Mouse (Mus musculus) CH12.LX (cell line): ENCODE data around the gene Tspan9. TPM values are rescaled to one million over a fixed set of nuclear protein-coding genes. Genes with fewer than 3 reads are reported as not detected.

Experiments
- DNase-seq: peaks from one replicate; pipeline ENCODE4 v3.0.0-alpha.2; 2013; ENCODE audit errors: extremely low read depth
- H3K27ac ChIP-seq: 2 replicates; pipeline ENCODE4 v1.5.1; 2012; ENCODE audit warnings: low read depth, mild to moderate bottlenecking, control low read depth, moderate library complexity; ENCODE audit not compliant: insufficient read depth
- H3K27me3 ChIP-seq: replicated peaks from 2 replicates; pipeline ENCODE3; 2012; ENCODE audit warnings: inconsistent platforms
- H3K36me3 ChIP-seq, 2 experiments: replicated peaks in 1 of 2; 2 replicates each; pipeline versions ENCODE3 to v1.6.1; 2012; ENCODE audit warnings: inconsistent platforms in 1 of 2, low read length in 1 of 2, mild to moderate bottlenecking in 1 of 2, mixed read lengths in 1 of 2, moderate library complexity in 1 of 2; ENCODE audit not compliant: control insufficient read depth in 1 of 2, insufficient read depth in 1 of 2
- H3K4me1 ChIP-seq, 2 experiments: 2 replicates each; pipeline ENCODE4 v1.6.1; 2012; ENCODE audit warnings: inconsistent platforms in 1 of 2, moderate library complexity in 1 of 2; ENCODE audit not compliant: insufficient read depth in 2 of 2, control insufficient read depth in 1 of 2
- H3K4me2 ChIP-seq: 2 replicates; pipeline ENCODE4 v1.6.1; 2012; ENCODE audit warnings: low read depth, mild to moderate bottlenecking, control low read depth; ENCODE audit not compliant: poor library complexity, insufficient read depth, severe bottlenecking
- H3K4me3 ChIP-seq, 3 experiments: fragments of 150-350 bp in 1 of 3; sonication (generic) in 1 of 3; replicated peaks in 1 of 3; 2 replicates each; pipeline versions ENCODE3 to v1.5.1; 2011 to 2012; ENCODE audit warnings: low read depth in 2 of 3, low read length in 2 of 3, mild to moderate bottlenecking in 2 of 3, moderate library complexity in 2 of 3, control low read depth in 1 of 3, improper control_type of control experiment in 1 of 3, inconsistent platforms in 1 of 3, mixed read lengths in 1 of 3; ENCODE audit not compliant: poor library complexity in 1 of 3
- H3K79me2 ChIP-seq: replicated peaks from 2 replicates; pipeline ENCODE4 v1.6.1; 2012; ENCODE audit warnings: mild to moderate bottlenecking, moderate library complexity; ENCODE audit not compliant: control insufficient read depth, poor library complexity, insufficient read depth, severe bottlenecking; ENCODE audit errors: extremely low read depth
- H3K9ac ChIP-seq: 2 replicates; pipeline ENCODE4 v1.6.1; 2012; ENCODE audit warnings: low read depth, mild to moderate bottlenecking, control low read depth, moderate library complexity; ENCODE audit not compliant: insufficient read depth
- H3K9me3 ChIP-seq: replicated peaks from 2 replicates; pipeline ENCODE3; 2012; ENCODE audit warnings: low read length, inconsistent platforms, mixed read lengths
- CHD1 ChIP-seq: IDR thresholded peaks from 2 replicates; pipeline ENCODE4 v1.6.1; 2012; ENCODE audit warnings: low read depth, low read length, improper control_type of control experiment, inconsistent platforms
- CTCF ChIP-seq, 2 experiments: IDR thresholded peaks in 1 of 2; conservative IDR thresholded peaks in 1 of 2; 2 replicates each; pipeline ENCODE4 v1.5.1; 2011 to 2012; ENCODE audit warnings: low read depth in 2 of 2, low read length in 2 of 2, improper control_type of control experiment in 1 of 2, inconsistent platforms in 1 of 2, mild to moderate bottlenecking in 1 of 2, moderate library complexity in 1 of 2
- ELF1 ChIP-seq: IDR thresholded peaks from 2 replicates; pipeline ENCODE4 v1.6.1; 2014; ENCODE audit warnings: low read depth, mild to moderate bottlenecking, inconsistent platforms, low read length, improper control_type of control experiment
- EP300 ChIP-seq: IDR thresholded peaks from 2 replicates; pipeline ENCODE4 v1.6.1; 2011; ENCODE audit warnings: low read length, improper control_type of control experiment
- ETS1 ChIP-seq: conservative IDR thresholded peaks from 2 replicates; pipeline ENCODE4 v1.6.1; 2012; ENCODE audit warnings: low read depth, mild to moderate bottlenecking, inconsistent platforms, low read length, improper control_type of control experiment, moderate library complexity
- KAT2A ChIP-seq: IDR thresholded peaks from 2 replicates; pipeline ENCODE4 v1.6.1; 2012; ENCODE audit warnings: low read length, improper control_type of control experiment, inconsistent platforms; ENCODE audit not compliant: insufficient replicate concordance
- MAFK ChIP-seq: IDR thresholded peaks from 2 replicates; pipeline ENCODE4 v1.6.1; 2011; ENCODE audit warnings: low read length, improper control_type of control experiment; ENCODE audit not compliant: insufficient replicate concordance
- MAX ChIP-seq: IDR thresholded peaks from 2 replicates; pipeline ENCODE4 v1.6.1; 2011; ENCODE audit warnings: low read length, improper control_type of control experiment
- MAZ ChIP-seq: IDR thresholded peaks from 2 replicates; pipeline ENCODE4 v1.6.1; 2012; ENCODE audit warnings: low read depth, mild to moderate bottlenecking, inconsistent platforms, low read length, improper control_type of control experiment, moderate library complexity
- MEF2A ChIP-seq: IDR thresholded peaks from 2 replicates; pipeline ENCODE4 v1.6.1; 2014; ENCODE audit warnings: low read depth, mild to moderate bottlenecking, inconsistent platforms, low read length, improper control_type of control experiment, borderline replicate concordance
- MXI1 ChIP-seq: IDR thresholded peaks from 2 replicates; pipeline ENCODE4 v1.6.1; 2011; ENCODE audit warnings: mild to moderate bottlenecking, low read depth, low read length, improper control_type of control experiment
- NELFE ChIP-seq: IDR thresholded peaks from 2 replicates; pipeline ENCODE4 v1.6.1; 2011; ENCODE audit warnings: low read depth, low read length, improper control_type of control experiment
- POLR2A ChIP-seq: IDR thresholded peaks from 2 replicates; pipeline ENCODE4 v1.6.1; 2011; ENCODE audit warnings: low read depth, mild to moderate bottlenecking, improper control_type of control experiment, low read length
- POLR2AphosphoS2 ChIP-seq: IDR thresholded peaks from 2 replicates; pipeline ENCODE4 v1.6.1; 2011; ENCODE audit warnings: low read depth, low read length, improper control_type of control experiment
- SIN3A ChIP-seq: IDR thresholded peaks from 2 replicates; pipeline ENCODE4 v1.6.1; 2012; ENCODE audit warnings: low read length, improper control_type of control experiment, inconsistent platforms
- UBTF ChIP-seq: IDR thresholded peaks from 2 replicates; pipeline ENCODE4 v1.6.1; 2012; ENCODE audit warnings: low read depth, mild to moderate bottlenecking, inconsistent platforms, low read length, improper control_type of control experiment, moderate library complexity
- USF1 ChIP-seq: IDR thresholded peaks from 2 replicates; pipeline ENCODE4 v1.6.1; 2014; ENCODE audit warnings: low read depth, mild to moderate bottlenecking, inconsistent platforms, low read length, improper control_type of control experiment
- ZC3H11A ChIP-seq: IDR thresholded peaks from 2 replicates; pipeline ENCODE4 v1.6.1; 2012; ENCODE audit warnings: low read depth, mild to moderate bottlenecking, inconsistent platforms, low read length, improper control_type of control experiment
- ZKSCAN1 ChIP-seq: IDR thresholded peaks from 2 replicates; pipeline ENCODE4 v1.6.1; 2012; ENCODE audit warnings: low read depth, inconsistent platforms, low read length, improper control_type of control experiment, borderline replicate concordance
- ZMIZ1 ChIP-seq: IDR thresholded peaks from 2 replicates; pipeline ENCODE4 v1.6.1; 2012; ENCODE audit warnings: low read depth, mild to moderate bottlenecking, inconsistent platforms, low read length, improper control_type of control experiment
- ZNF384 ChIP-seq: IDR thresholded peaks from 2 replicates; pipeline ENCODE4 v1.6.1; 2012; ENCODE audit warnings: low read depth, low read length, improper control_type of control experiment, inconsistent platforms
- dilution Hi-C: fragments of 300-500 bp; cut with MboI; formaldehyde crosslinking; loops from 2 replicates; pipeline ENCODE4 v1.14.3; 2020; ENCODE audit warnings: low sequenced_read_pairs; ENCODE audit not compliant: extremely low pct_unique_long_range_greater_than_20kb, extremely low pct_ligation_motif_present
- in situ Hi-C: fragments of 300-500 bp; cut with MboI; formaldehyde crosslinking; loops from 3 replicates; pipeline ENCODE4 v1.14.3; 2019; ENCODE audit warnings: low sequenced_read_pairs, low pct_ligation_motif_present, low pct_unique_long_range_greater_than_20kb, mixed read lengths
- polyA plus RNA-seq: library from polyadenylated mRNA; unstranded; fragments of >175 nt; gene quantifications from 2 replicates; pipeline ENCODE4 v1.2.1, GENCODE M21; 2012; ENCODE audit warnings: low read depth; ENCODE audit not compliant: insufficient read length
- total RNA-seq, 2 experiments: library from RNA; depleted of rRNA; stranded (reverse); fragments of 300-350 nt in 1 of 2; fragments of >200 nt in 1 of 2; gene quantifications; 2 replicates each; pipeline ENCODE4 v1.2.3; 2012 to 2014

Tspan9 gene
- total and polyA plus RNA-seq, 3 experiments = 0.40 to 0.98 (median 0.71) TPM

- Histone ChIP-seq H3K79me2 (no peaks in the 10 kb centered on the region), H3K4me1 (no peaks in the 10 kb centered on the region)
- TF ChIP-seq UBTF = no peak
- no peak for TF ChIP-seq MAX
- no peak for TF ChIP-seq ELF1
- no peak for TF ChIP-seq KAT2A
- TF ChIP-seq SIN3A = no peak
- no peak for TF ChIP-seq ZKSCAN1
- TF ChIP-seq ZC3H11A = no peak
- TF ChIP-seq MXI1 = no peak
- TF ChIP-seq, all 38 proteins: peak for 0
- dilution Hi-C loops (no loop called here), in situ Hi-C loops (no loop called here)
- no peak overlapping the region for H3K9ac ChIP-seq
- no peak for DNase-seq
- H3K36me3 ChIP-seq = no peaks in the 10 kb centered on the region
- no peak overlapping the region for H3K4me2 ChIP-seq
- H3K27ac ChIP-seq = no peak overlapping the region
- H3K4me3 ChIP-seq = no peak overlapping the region
- peaks cover 93% of the 10 kb centered on the region for H3K27me3 ChIP-seq
- H3K9me3 ChIP-seq = no peaks in the 10 kb centered on the region
Measured at GRCm38 (mm10) chr6:128021931-128022202, 121.5 kb downstream of the Tspan9 start.

- H3K4me1 ChIP-seq = no peaks in the 10 kb centered on the region
- dilution Hi-C loops (no loop called here), in situ Hi-C loops (no loop called here)
- no peak overlapping the region for H3K9ac ChIP-seq
- H3K27ac ChIP-seq = no peak overlapping the region
- TF ChIP-seq KAT2A (no peak), MAZ (no peak), ELF1 (no peak), NELFE (no peak), ZMIZ1 (no peak), CHD1 (no peak), EP300 (no peak), ETS1 (no peak), USF1 (no peak), ZC3H11A (no peak), MEF2A (no peak), ZNF384 (no peak), POLR2AphosphoS2 (no peak), UBTF (no peak), CTCF (conservative IDR thresholded peaks at IDR 0.05 in 1 of 2, IDR thresholded peaks at IDR 0.05 in 1 of 2; ENCODE audit: low read depth in 2 of 2, low read length in 2 of 2) (no peak), POLR2A (no peak), MAFK (no peak)
- no peaks in the 10 kb centered on the region for H3K36me3 ChIP-seq
- H3K4me2 ChIP-seq = no peak overlapping the region
- H3K9me3 ChIP-seq = no peaks in the 10 kb centered on the region
- no peak for DNase-seq
- H3K79me2 ChIP-seq = no peaks in the 10 kb centered on the region
- peaks cover 95% of the 10 kb centered on the region for H3K27me3 ChIP-seq
- no peak overlapping the region for H3K4me3 ChIP-seq
Measured at GRCm38 (mm10) chr6:128021106-128021930, 122.1 kb downstream of the Tspan9 start.
